Mouse (Mus musculus) erythroblast, adult 5-6 weeks (primary cell): ENCODE measurements around the gene Atad2b. TPM values are rescaled to one million over a fixed set of nuclear protein-coding genes. Genes with fewer than 3 reads are reported as not detected.
"Not testable (repeated sequence)": the region's sequence is repeated elsewhere in the genome, so short reads cannot be mapped to it uniquely, and the experiment has no call there.

Experiments used
- ATAC-seq: replicated peaks from 2 replicates; pipeline ENCODE4 v1.8.0; 2016; ENCODE audit warnings: moderate number of reproducible peaks, mild to moderate bottlenecking, moderate TSS enrichment, inconsistent platforms; ENCODE audit not compliant: poor library complexity, low FRiP score, severe bottlenecking
- total RNA-seq, 2 experiments: library from RNA; stranded (forward) in 1 of 2; stranded (reverse) in 1 of 2; fragments of 150-400 nt in 1 of 2; fragments of 200-764, 138-1000 nt in 1 of 2; gene quantifications; 2 replicates each; pipeline versions ENCODE4 v1.2.3 to v1.2.4; 2015 to 2017; ENCODE audit warnings: low replicate concordance in 2 of 2

Gene Atad2b
- total RNA-seq, 2 experiments from 2014 or later, result 59.0 to 70.3 TPM

DNA sequence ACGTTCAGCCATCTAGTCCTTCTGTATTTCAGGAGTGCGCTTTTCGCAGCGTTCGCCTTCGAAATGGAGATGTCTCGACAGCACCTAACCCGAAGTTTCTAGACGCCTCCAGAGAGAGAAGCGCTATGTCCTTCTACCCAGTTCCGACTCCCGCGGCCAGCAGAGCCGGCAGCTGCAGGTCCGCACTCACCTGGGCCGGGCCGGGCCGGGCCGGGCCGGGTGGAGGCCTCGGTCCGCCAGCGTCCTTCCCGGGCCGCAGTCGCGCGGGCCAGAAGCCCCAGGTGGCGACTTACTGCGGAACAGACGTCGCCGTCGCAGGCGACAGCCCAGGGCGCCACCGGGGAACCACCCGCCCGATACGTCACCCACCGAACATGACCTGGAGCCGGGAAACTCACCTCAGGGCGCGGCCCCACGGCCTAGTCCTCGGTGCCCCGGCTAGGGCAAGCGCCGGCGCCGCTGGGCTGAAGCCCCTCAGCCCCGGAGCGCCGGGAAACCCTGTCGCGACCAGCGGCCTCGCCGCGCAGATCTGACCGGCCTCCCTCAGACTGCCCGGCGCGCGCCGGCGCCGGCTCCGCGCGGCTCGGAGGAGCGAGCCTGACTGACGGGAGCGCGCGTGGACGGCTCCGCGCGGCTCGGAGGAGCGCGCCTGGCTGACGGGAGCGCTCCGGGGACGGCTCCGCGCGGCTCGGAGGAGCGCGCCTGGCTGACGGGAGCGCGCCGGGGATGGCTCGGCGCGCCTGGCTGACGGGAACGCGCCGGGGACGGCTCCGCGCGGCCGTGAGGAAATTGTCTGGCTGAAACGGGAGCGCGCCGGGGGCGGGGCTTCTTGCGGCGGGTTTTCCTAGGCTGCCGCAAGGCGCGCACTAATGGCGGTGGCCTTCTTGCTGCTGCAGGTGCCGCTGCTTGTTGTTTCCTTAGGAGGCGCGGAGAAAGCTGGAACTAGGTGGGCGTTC, 9.9 kb upstream of the Atad2b start, which contains the start of gene Ubxn2a:
Ubxn2a (minus strand) TSS at position 755 of the 956 bp plus-strand sequence.
- peak; percentile 86 for ATAC-seq

GRCm38 (mm10) chr12:4908391-4908790, 8.8 kb upstream of the Atad2b start:
- ATAC-seq, result no peak

DNA sequence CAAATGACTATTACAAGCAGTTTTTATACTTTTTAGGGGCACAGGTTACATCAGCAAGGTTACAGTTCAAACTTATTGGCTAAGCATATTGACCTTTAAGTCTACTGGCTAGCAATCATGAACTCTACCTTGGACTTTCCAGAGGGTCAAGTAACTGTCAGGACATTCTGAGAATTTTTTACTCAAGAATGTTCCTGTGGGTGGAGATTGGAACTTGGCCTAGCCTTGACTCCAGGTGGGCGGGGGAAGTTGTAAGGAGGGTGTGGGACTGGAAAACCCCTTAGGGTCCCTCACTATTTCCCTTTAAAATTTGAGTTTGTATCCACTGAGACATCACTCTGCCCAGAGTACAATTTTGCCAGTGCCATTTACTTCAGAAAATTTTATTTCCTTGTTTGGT, 6.7 kb upstream of the Atad2b start:
- not testable (repeated sequence) for ATAC-seq

DNA sequence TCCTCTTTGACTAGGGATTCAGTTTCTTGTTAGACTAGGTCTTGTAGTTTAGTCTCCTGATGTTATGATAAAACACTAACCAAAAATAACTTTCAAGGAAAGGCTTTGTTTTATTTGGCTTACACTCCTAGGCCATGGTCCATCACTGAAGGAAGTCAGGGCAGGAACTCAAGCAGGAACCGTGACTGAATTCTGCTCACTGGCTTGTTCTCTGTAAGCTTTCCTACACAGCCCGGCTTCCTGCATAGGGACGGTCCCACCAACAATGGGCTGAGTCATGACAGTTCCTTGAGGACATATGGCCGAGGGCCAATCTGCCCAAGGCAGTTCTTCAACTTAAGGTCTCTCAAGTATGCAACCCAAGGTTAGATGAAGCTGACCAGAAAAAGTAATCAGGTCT, 5.4 kb upstream of the Atad2b start:
- ATAC-seq, result no peak

GRCm38 (mm10) chr12:4914441-4914840, 2.7 kb upstream of the Atad2b start:
- no peak for ATAC-seq

GRCm38 (mm10) chr12:4914944-4915343, 2.2 kb upstream of the Atad2b start:
- ATAC-seq, result no peak

- ATAC-seq, result peak; percentile 64
These were observed 845 bp downstream of the Atad2b start for GRCm38 (mm10) chr12:4917805-4918591.

GRCm38 (mm10) chr12:4928197-4928596, 11.0 kb downstream of the Atad2b start:
- no peak for ATAC-seq

DNA sequence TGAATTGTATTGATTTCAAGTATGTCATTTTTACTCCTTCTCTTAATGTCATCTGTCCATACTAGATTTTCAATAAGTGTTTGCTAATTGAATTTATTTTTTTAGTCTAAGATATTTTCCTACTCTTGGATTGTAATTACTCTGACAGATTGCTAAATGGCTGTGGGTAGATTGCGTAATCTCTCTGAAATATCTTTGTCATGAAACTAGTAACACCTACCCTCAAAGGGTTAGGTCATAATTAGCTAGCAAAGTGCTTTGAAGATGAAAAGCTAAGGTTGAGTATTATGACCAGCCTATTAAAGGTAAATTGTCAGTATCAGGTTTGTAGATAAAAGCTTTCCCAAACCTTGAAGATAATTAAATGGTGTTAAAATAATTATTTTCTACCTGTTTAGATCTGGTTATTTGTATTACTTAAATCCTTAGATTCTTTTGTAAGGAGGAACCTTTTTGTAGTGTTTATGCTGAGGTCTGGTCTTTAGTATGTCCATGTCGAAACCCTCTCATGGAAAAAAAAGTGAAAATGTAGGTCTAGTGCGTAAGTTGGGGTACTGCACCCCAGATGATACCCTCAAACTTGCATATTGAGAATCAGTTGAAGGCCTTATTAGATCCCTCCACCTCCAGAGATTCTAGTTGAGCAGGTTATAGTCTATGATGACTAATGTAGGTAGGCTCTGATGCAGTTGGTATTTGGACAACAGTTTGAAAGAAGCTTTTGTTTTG, 13.8 kb downstream of the Atad2b start:
- ATAC-seq, result no peak

DNA sequence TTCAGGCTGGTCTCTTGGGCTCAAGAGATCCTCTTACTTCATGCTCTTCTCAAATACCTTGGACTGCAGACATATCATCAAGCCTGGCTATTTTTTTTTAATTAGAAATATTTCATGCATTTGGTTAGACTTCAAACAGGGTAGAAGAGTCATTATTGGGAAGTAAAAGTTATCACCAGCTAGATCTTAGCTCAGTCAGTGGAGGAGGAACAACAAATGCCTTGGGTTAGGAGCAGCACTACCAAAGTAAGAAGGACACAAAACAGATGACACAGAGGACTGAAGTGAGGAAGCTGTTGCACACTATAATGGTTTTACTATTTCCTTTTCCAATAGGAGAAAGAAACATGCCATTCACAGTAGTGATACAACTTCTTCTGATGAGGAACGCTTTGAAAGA, 35.1 kb downstream of the Atad2b start:
- ATAC-seq, result no peak

GRCm38 (mm10) chr12:4953156-4953555, 36.0 kb downstream of the Atad2b start:
- no peak for ATAC-seq

- ATAC-seq, result peak; percentile 93
These were observed 55.8 kb downstream of the Atad2b start for GRCm38 (mm10) chr12:4972939-4973338.

DNA sequence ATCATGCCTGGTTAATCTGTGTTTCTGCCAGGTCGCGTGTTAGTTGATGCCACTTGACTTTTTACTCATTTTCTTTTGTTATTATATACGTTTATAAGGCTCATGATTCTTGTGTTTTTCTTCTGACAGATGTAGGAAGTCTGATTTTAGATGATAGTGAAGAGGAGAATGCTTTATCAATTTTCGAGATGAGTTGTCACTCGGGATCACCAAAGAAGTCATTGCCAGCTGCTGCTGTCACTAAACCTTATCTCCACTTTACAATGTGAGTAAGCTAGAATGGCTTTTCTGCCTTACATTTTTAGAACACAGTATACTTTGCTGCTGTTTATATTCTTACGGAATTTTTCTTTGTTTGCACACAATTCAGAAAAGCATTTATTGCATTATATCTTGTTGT, 61.2 kb downstream of the Atad2b start:
- no peak for ATAC-seq

DNA sequence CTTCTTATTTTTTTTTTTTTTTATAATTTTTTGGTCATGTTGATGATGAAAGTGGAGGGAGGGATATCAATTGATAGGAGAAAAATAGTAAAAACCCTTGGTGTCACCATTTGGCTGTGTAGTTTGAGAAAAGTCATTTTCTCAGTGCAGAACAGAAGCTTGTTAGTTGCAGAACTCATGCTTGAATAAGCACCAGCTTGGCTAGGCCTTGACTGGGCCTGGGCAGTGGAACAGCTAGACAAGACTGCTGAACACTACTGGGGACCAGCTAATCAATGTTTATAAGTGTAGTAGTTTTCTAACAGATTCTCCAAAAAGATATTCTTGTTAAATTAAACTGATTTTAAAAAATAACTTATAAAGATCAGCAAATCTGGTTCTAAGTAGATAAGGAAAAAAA, 79.8 kb downstream of the Atad2b start:
- no peak for ATAC-seq

GRCm38 (mm10) chr12:5005338-5005737, 88.2 kb downstream of the Atad2b start:
- ATAC-seq, result no peak

GRCm38 (mm10) chr12:5005776-5006175, 88.6 kb downstream of the Atad2b start:
- not testable (repeated sequence) for ATAC-seq

- not testable (repeated sequence) for ATAC-seq
These were observed 91.5 kb downstream of the Atad2b start for GRCm38 (mm10) chr12:5008638-5009037.

- no peak for ATAC-seq
These were observed 108.2 kb downstream of the Atad2b start for GRCm38 (mm10) chr12:5025226-5025861.

- no peak for ATAC-seq
These were observed 111.9 kb downstream of the Atad2b start for GRCm38 (mm10) chr12:5029035-5029434.

DNA sequence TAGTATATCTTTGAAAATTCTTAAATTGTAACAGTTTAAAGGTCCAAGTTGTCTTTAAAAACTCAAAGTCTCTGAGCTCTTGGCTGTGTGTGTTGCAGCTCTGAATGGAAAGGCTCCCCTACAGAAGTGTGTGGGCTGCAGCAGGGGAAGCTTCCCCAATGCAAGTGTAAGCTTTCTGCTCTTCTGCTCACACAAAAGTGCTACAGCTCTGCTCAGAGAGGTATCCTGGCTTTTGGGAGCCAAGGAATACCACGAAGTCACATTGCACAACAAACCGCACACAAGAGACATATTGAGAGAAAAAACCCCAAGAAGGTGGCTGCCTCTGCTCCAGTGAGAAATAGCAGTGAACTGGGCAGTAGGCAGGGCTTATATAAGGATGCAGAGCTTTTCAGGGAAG, 120.9 kb downstream of the Atad2b start:
- ATAC-seq, result no peak
